Mouse (Mus musculus): Measurements from ENCODE around the gene Myh14.

GRCm38 (mm10) chr7:44667996-44668738 lies 2.5 kb downstream of the Myh14 start:
- no peak for TF ChIP-seq CTCF (IDR thresholded peaks at IDR 0.05; ENCODE audit: extremely low read depth, insufficient read depth, low read length)
- no peak for TF ChIP-seq POLR2A (IDR thresholded peaks at IDR 0.05; ENCODE audit: extremely low read depth, insufficient read depth, low read length)

Data from cortical plate, adult 2 months (tissue).